Mouse (Mus musculus) heart, postnatal 14 days (tissue): ENCODE measurements around the gene Pus3. TPM values are rescaled to one million over a fixed set of nuclear protein-coding genes. Genes with fewer than 3 reads are reported as not detected.
A peak's percentile ranks its signal among the peaks of the same experiment; 100 is the strongest.

ENCODE experiments used
- DNase-seq, 2 experiments: peaks; one replicate each; pipeline ENCODE4 v3.0.0; 2021 to 2022
- intact Hi-C: fragments of 180-260 bp; cut with DNase I; formaldehyde crosslinking; loops from one replicate; pipeline ENCODE4 v1.15.1; 2025
- total RNA-seq, 2 experiments: library from RNA; stranded (reverse); gene quantifications; 2 replicates each; pipeline ENCODE4 v1.2.3; 2021

Gene Pus3
- total RNA-seq, 2 experiments from 2014 or later, result 7.1 to 7.9 TPM

DNA sequence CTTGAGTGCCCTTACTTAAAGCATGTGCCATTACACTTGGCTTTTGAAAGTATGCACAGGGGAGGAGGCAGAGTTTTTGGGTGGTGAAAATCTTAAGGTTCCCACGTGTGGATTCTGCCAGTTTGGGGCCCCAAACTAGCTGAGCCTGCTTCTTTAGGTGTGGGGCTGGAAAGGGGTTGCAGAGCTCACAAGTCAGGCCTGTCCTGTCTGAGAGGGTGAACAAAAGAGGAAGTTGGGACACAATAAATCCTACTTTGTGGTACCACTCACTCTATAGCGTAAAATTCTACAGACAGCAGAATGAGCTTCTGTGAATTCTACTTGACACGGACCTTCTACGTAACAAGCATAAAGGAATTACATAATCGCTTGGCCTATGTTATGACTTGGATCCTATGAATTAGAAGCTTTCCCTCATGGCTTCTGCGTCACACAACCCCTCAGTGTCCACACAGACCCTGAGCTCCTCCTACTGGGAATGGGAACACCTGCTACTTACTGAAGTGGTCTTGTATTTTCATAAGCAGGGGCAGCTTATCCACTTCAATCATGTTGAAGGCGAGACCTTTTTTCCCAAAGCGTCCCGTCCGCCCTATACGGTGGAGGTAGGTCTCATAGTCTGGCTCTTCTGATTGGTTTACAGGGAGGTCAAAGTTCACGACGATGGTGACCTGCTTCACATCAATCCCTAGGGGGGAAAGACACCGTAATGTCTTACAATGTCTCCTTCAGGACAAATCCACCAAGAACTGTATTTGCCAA is 15.1 kb upstream of the Pus3 start:
- DNase-seq, result no peak
- intact Hi-C loops, result loop anchor here (10.0 kb wide), 1 partner anchor 508 kb away; no protein-coding TSS in a partner anchor

DNA sequence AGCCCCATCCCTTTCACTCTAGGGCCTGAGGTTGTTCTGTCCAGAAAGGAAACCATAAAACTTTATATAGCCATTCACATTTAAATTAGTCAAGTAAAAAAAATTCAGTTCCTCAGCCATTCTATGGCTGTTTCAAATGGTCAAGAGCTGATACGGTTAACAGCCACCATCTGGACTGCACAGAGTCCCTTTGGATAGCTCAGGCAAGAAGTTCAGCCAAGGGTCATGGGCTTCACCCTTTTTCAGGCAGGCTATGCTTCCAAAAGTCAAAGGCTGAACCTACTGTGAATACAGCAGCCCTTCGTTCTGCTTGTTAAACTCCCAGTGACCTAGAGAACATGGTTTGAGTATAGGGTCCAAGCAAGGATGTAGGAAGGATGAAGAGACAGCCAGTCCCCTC is 13.7 kb upstream of the Pus3 start:
- DNase-seq, result peak in 1 of 2 experiments; percentile 50
- intact Hi-C loops, result loop anchor here (10.0 kb wide), 1 partner anchor 510 kb away; no protein-coding TSS in a partner anchor

DNA sequence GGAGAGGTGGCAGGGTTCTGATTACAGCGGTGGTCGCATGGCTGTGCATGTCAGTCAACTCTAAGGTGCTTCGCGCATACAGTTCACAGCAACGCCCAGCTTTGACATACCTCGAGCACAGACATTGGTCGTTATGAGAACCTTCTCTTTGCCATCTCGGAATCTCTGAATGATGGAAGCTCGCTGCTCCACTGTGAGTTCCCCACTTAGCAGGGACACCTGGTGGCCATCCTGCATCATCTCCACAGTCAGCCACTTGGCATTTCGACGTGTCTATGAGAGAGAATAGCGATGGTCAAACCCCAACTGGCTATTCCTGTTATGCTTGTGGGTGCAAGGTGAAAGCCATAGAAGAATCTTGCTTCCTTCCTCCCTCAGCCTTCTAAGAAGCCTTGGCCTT is 12.7 kb upstream of the Pus3 start:
- DNase-seq, result no peak
- intact Hi-C loops, result loop anchor here (10.0 kb wide), 1 partner anchor 511 kb away; no protein-coding TSS in a partner anchor

DNA sequence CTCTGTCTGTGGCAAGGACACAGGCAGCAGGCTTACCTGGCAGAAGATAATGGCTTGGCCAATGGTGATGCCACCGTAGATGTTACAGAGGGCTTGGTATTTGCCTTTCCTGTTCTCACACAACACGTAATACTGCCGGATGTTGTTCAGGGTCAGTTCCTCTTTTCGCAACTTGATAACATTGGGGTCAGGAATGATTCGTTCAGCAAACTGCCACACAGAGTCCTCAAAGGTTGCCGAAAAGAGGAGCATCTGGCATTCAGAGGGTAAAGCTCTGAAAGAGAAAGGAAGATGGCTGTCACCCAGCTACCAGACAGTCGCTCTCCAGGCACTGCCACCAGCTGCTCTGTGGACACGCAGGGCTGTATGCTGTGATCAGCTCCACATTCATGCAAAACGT is 11.7 kb upstream of the Pus3 start:
- no peak for DNase-seq
- intact Hi-C loops, result loop anchor here (10.0 kb wide), 1 partner anchor 512 kb away; no protein-coding TSS in a partner anchor

DNA sequence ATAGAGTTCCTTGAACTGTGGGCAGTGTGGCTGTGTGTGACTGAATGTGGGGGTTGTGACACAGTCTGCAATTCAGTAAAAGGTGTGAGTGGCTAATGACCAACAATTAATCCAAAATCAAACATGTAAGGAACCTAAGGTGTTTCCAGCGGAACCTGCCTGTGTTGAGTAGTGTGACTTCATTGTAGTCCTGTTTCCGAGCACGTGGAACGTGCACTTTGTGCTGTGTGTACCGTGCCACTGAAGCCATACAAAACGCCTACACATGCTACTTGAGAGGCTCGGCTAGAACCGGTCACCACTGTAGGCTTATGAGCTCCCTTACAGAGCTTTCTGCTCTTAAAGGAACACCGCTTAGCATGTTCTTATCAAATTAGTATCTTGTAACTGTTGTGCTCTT is 9.9 kb upstream of the Pus3 start:
- intact Hi-C loops, result loop anchor here (10.0 kb wide), 1 partner anchor 514 kb away; no protein-coding TSS in a partner anchor

GRCm38 (mm10) chr9:35556494-35557102 is 1.8 kb upstream of the Pus3 start:
- no peak for DNase-seq
- intact Hi-C loops, result no loop called here

More for the DNA sequence above, 9.9 kb upstream of the Pus3 start:
- DNase-seq, result no peak

DNA sequence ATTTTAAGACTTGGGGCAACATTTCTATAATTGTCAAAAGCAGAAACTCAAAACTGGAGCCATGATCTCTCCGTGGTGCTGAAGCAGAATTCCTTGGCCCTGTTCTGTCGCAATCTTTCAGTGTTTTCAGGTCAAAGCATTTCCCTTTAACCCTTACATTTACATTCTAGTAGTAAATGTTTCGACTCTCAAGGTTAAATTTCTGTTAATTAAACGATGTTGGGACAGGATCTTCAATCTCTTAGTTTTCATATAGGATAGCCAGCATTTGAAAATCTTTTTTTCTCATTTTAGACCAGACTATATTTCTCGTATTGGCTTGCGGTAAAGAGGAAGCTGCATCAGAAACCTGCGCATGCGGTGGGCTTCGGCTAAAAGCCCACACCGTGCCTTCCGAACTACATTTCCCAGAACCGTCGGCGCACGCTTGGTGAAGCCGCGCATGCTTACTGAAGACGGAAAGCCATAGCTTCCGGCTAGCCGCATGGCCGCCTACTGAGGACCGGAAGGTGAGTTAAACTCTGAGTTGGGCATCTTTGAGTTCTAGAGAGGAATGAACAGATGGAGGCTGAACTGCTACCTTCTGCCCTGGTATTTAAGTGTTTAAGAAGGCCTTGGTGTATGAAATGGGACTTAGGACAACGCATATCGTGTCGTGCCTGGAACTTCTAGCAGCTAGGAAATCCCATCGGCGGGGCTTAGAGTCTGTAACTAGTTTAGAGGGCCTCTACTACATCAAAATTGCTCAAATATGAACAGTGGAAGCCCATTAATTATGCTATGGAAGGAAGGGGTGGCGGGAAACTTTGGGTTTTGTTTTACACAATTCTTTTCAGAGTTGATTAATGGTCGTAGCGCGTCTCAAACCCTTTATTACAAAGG is 855 bp downstream of the Pus3 start:
- intact Hi-C loops, result no loop called here
- peak; percentile 67 to 77 for DNase-seq

GRCm38 (mm10) chr9:35561076-35561475 is 2.7 kb downstream of the Pus3 start:
- intact Hi-C loops, result no loop called here

GRCm38 (mm10) chr9:35561583-35561982 is 3.2 kb downstream of the Pus3 start:
- no peak for DNase-seq
- intact Hi-C loops, result no loop called here

More at GRCm38 (mm10) chr9:35561076-35561475, 2.7 kb downstream of the Pus3 start:
- DNase-seq, result no peak

GRCm38 (mm10) chr9:35564536-35565240 is 6.3 kb downstream of the Pus3 start:
- intact Hi-C loops, result no loop called here
- no peak for DNase-seq

GRCm38 (mm10) chr9:35567995-35568394 is 9.6 kb downstream of the Pus3 start:
- intact Hi-C loops, result no loop called here
- no peak for DNase-seq

- DNase-seq, result peak; percentile 92
- intact Hi-C loops, result no loop called here
Observed at GRCm38 (mm10) chr9:35569571-35570534, 11.5 kb downstream of the Pus3 start, which contains the start of the genes Pate2 and Hyls1. Pate2 (plus strand) TSS chr9:35570284. Hyls1 (minus strand) TSS chr9:35570398.

DNA sequence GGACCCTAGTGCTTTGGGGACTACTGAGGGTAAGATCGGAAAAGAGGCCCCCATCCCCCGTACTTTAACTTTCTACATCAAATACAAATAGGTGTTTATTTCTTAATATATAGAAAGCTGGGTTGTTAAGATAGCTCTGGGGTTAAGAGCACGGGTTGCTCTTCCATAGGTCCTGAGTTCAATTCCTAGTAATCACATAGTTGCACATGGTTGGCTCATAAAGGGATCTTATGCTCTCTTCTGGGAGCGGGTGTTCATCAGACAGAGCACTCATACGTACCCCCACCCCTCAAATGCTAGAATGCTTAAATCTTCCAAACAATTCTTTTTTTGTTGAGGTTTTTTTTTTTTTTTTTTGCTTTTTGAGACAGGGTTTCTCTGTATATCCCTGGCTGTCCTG is 12.3 kb downstream of the Pus3 start:
- no peak for DNase-seq
- intact Hi-C loops, result no loop called here

- no peak for DNase-seq
Observed at GRCm38 (mm10) chr9:35574416-35574815, 16.0 kb downstream of the Pus3 start.

DNA sequence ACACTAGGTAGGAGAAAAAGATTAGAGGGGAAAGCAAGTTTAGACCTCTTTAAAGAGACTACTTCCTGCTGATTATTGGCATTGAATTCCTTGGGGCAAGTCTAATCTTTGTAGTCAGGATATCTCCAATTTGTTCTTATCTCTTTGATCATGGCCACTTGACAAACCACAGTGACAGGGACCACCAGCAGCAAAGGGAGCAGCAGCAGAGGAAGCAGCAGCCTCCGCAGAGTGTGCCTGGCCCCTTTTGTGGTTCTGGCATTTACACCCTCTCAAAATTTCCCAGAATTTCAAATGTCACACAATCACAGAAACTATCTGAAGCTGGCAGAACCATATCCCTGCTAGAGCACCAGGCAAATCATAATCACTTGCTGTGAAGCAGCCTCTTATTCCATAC is 29.3 kb downstream of the Pus3 start:
- intact Hi-C loops, result no loop called here
- no peak for DNase-seq

More at GRCm38 (mm10) chr9:35574416-35574815, 16.0 kb downstream of the Pus3 start:
- intact Hi-C loops, result no loop called here

DNA sequence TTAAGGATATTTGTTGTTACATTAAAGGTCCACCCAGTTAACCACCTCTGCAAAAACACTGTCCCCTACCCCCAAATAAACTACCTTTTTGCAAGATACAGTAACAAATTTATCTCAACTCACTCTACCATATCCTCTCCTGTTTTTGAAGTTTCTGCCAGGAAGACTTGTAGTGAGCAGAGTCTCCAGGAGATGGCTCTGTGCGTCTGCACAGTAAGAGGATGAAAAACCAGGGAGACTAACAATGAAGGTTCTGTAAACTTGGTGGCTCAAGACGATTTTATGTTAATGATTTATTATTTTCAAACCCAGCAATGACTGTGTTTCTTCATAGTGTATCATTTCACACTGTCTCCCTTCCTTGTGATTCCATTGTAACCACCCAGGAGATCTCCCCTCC is 34.5 kb downstream of the Pus3 start:
- intact Hi-C loops, result loop anchor here (10.0 kb wide), 1 partner anchor 1092 kb away; no protein-coding TSS in a partner anchor
- peak in 1 of 2 experiments; percentile 25 for DNase-seq

- no peak for DNase-seq
Observed at GRCm38 (mm10) chr9:35607647-35608405, 49.4 kb downstream of the Pus3 start.

DNA sequence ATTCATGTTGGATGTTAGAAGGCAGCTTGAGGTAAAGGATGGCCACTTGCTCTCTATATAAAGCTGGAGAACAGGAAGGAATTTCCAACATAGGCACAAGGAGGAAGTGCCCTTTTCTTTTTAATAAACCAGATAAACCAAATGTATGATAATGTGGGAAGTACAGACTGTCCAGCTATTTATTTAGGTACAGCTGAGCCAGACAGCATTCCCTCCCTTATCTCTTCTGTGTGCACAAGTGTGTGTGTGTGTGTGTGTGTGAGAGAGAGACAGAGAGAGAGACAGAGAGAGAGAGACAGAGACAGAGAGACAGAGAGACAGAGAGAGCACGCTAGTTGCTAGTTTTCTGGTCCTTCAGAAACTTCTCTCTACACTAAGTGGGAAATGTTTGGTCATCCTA is 53.4 kb downstream of the Pus3 start, which contains the start of gene Pate4:
Gene Pate4 (minus strand): TSS at position 101 of the 400 bp plus-strand sequence.
- no peak for DNase-seq
- intact Hi-C loops, result no loop called here

More at GRCm38 (mm10) chr9:35607647-35608405, 49.4 kb downstream of the Pus3 start:
- intact Hi-C loops, result no loop called here
